Mouse (Mus musculus) left cerebral cortex, adult 11 months (tissue): ENCODE measurements around the gene Ttc8.
"Not testable (repeated sequence)": the region's sequence is repeated elsewhere in the genome, so short reads cannot be mapped to it uniquely, and the experiment has no call there.

Experiments used
- DNase-seq: peaks from one replicate; pipeline ENCODE4 v3.0.0; 2022; ENCODE audit warnings: low spot score

The Ttc8 gene

GRCm38 (mm10) chr12:98920194-98920991, at the start of gene Ttc8:
Gene Ttc8, plus strand, starts transcription at chr12:98920574.
- DNase-seq, result peak; percentile 83

- DNase-seq, result no peak
These were observed 47.5 kb upstream of the Ttc8 start for GRCm38 (mm10) chr12:98872836-98873235.

GRCm38 (mm10) chr12:98875216-98875615, 45.2 kb upstream of the Ttc8 start:
- DNase-seq, result no peak

DNA sequence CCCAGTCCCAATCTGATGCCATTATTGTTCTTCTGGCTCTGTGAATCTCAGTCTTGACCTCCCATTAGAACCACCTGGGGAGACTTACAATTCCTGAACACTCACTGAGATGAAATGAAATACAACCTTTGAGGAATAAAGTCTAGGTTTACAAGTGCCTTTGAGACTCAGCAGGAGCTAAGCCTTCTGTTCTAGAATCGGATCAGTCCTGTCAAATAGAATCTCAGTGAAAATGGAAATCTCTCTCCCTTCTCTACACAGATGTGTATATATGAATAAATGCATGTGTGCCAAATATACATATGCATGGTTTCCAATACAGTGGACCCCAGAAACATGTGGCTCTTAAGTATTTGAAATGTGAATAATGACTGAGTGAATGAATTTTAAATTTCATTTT, 41.7 kb upstream of the Ttc8 start:
- DNase-seq, result no peak

- DNase-seq, result no peak
These were observed 38.6 kb upstream of the Ttc8 start for GRCm38 (mm10) chr12:98881796-98882195.

- DNase-seq, result no peak
These were observed 35.9 kb upstream of the Ttc8 start for GRCm38 (mm10) chr12:98884515-98884914.

DNA sequence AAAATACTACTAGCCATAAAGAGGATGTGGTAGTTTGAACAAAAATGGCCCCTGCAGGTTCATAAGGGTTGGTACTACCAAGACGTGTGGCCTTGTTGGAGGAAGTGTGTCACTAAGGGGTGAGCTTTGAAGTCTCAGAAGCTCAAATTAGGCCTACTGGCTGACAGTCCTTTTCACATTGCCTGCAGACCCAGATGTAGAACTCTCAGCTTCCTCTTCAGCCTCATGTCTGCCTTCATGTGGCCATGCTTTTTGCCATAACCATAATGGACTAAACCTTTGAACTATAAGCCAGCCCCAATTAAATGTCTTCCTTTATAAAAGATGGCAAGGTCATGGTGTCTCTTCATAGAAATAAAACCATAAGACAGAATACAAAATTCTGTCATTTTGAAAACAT, 23.6 kb upstream of the Ttc8 start:
- no peak for DNase-seq

DNA sequence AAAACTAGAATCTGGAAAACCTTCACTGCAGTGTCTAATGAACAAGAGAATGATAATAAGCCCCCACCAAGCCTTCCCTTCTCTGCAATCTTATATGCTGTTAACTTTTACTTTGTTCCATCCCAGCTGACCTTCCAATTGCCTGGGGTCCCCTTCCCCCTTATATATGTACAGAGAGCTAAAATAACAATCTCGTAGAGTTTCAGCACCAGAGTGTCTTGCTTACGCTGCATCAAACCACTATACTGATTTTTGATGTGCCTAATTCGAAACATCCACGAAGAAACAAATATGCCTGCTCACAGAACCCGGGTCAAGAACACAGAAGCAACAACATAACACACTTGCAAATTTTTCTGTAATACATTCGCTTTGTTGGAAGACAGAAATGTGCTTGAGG, 20.7 kb upstream of the Ttc8 start:
- DNase-seq, result no peak

DNA sequence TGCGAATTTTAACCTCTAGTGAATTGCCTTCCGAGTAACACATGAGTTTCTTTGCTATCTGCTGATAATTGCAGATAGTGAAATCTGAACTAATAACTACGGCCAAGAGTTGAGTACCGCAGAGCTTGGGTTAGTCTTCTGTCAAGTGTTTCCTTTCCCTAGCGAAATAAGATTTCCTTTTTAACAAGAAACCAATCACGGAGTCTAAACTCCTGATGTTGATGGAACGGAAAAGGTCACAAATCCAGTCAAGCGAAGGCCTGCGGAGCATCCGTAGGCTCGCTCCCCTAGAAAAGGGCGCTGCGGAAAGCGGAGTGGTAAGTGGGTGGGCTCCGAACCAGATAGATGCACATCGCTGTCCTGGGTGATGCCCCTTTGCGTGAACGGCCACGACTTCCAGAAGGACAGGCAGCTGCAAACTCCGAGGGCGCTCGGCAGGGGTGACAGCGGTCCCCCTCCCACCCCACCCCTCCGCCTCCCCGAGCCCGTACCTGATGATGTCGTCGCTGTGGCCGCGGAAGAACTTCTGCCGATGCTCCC, 20.0 kb upstream of the Ttc8 start:
- DNase-seq, result no peak

DNA sequence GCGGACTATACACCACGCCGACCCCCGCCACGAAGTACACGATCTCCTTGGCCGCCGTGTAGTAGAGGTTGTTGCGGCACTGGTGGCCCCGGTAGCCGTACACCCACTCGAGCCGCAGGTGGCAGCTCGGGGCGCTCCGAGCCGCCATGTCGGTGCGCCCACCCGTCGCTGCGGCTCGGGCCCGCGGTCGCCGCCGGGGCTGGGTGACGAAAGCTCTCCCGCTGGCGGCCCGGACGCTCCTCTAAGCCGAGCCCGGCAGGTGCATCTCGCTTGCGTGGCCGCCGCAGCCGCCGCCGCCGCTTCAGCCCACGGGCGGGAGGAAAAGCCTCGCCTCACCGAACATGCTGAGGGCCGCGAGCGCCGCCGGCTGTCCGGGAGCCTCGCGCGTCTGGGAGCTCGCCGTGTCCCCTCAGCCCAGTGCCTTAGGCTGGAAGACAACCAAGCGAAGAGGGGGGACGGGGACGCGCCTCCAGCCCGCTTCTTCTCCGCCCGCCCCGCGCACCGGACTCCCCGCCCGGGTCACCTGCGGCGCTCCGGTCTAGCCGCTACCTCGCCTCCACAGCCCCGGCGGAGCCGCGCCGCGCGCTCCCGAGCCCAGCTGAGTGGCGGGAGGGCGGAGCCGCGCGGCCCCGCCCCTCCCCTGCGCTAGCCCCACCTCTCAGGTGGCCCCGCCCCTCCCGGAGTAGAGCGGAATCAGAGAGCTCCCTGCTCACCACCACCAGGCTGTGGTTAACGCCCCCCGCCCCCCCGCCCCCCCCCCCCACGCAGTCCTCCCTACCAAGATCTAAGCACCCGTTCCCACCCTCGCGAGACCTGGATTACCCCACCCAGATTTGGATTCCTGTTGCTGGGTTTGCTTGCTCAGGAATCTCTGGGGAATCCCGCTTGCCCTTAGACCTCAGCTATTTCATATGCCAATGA, 19.2 kb upstream of the Ttc8 start, which contains the start of gene Eml5:
Gene Eml5 (minus strand): TSS at position 604 of the 921 bp plus-strand sequence.
- DNase-seq, result peak; percentile 60

DNA sequence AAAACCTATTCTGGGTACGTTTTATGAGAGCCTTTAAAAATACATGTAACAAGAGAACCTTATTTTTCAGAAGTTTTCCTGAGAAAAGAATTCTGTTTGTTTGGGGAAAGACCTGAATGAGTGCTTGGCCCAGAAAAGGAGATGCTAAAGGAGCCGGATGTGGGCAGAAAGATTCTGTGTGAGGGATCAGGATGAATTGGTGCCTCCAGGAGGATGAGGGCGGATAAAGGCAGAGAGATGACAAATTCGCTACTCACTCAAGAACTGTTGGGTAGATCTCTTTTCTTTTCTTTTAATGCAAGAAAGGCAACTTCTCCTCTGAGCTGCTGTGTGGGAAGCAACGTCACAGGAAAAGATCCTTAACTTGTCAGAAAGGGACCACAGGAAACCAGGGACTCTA, 14.9 kb upstream of the Ttc8 start:
- no peak for DNase-seq

- no peak for DNase-seq
These were observed 10.3 kb upstream of the Ttc8 start for GRCm38 (mm10) chr12:98910096-98910495.

GRCm38 (mm10) chr12:98931174-98931573, 10.8 kb downstream of the Ttc8 start:
- no peak for DNase-seq

GRCm38 (mm10) chr12:98932441-98932840, 12.1 kb downstream of the Ttc8 start:
- no peak for DNase-seq

DNA sequence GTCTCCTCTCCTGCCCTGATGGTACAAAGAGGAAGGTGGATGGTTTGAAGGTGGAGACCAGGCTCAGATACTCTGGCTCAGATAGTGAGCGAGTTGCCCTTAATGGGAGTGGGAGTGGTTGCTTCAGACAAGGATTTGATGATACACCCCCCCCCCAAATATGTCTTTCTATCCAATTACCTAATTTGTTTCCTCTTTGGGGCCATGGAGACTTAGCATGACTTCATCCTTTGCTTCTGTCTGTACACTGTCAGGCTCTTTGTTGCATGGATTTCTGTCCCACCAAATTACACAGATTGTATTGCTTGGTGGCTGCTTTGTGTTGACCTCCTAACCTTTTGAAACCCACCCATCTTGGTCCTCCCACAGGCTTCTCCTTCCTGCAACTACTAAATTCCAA, 12.5 kb downstream of the Ttc8 start:
- DNase-seq, result no peak

- DNase-seq, result not testable (repeated sequence)
These were observed 30.9 kb downstream of the Ttc8 start for GRCm38 (mm10) chr12:98951295-98951694.

DNA sequence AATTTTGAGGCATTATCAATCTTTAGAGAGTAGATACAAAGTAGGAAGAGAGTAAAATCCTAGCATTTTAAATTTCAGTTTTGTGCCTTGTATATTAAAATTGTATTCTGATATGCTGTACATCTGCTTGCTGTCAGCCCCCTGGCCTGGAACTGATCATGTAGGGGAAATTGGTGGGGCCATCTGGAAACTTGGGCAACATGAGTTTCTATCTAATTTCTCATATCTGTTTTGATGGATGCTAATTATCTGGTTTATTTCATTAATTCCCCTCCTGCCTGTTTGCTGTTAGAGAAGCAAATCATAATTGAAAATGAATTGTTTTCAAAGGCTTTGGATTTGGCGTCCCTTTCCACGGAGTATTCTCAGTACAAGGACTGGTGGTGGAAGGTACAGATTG, 36.6 kb downstream of the Ttc8 start:
- no peak for DNase-seq

- no peak for DNase-seq
These were observed 37.1 kb downstream of the Ttc8 start for GRCm38 (mm10) chr12:98957455-98957854.

DNA sequence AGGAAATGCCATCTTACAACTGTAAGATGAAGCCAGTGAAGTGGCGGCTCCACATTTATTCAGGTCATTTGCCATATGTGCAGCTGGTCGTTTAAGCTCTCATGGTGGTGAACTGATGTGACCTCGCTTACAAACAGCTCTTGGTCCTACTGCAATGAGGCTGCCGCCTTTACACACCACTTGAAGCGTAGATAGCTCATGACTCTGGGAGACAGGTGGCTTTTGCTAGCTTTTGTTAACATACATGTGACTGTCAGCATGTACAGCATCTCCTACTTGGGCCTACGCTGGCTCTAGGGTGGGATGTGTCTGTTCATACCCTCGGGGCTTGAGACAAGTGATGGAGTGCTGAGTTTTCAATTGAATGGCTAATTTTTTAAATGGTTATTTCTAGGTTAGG, 40.6 kb downstream of the Ttc8 start:
- DNase-seq, result no peak

DNA sequence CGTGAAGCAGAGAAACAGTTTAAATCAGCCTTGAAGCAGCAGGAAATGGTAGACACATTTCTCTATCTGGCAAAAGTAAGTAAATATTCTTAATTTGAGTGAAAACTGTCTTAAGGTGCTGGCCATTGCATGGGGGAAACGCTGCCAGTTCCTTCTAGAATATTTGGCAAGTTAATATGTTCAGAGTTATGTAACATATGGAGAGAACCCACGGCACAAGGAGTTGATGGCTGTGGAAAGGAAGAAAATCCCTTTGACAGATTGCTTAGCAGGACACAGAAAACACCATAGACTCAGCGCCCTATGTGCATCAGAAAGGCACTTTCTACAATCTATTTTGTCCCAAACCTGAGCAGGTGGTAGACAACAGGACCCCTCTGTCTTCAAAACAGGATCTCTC, 41.0 kb downstream of the Ttc8 start:
- DNase-seq, result no peak

GRCm38 (mm10) chr12:98965441-98966135, 45.2 kb downstream of the Ttc8 start:
- no peak for DNase-seq

DNA sequence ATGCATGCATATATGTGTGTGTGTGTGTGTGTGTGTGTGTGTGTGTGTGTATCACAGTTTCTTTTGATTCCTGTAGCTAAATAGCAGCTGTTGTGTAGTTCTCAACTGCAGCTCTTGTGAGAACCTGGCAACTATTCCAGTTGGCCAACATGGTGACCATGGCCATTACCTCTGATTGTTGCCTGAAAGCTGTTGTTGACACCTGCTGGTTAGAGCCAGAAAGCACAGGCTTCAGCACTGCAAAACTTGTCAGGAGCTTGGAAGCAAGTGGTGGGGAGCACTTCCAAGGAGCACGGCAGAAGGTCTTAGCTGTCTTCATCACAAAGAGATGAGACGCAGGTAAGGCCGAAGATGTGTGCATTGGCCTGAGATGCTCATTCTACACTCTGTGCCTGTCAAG, 51.9 kb downstream of the Ttc8 start:
- DNase-seq, result no peak
